23 mouse cellular contexts compared by ENCODE assay signal in genomic region chr11:104334946-104335345, GRCm38 (mm10).
"Had no signal": no experiment of that assay in that cellular context is flagged by ENCODE, and none has a peak within 500 bp of the region (broad histone marks: within the 10 kb centered on the region; RNA-seq: fewer than 3 reads in every experiment).

No protein-coding gene starts in this region.

- H3K9ac ChIP-seq: heart, embryonic 15.5 days; hindbrain, embryonic 13.5 days; kidney, embryonic 15.5 days; limb, embryonic 13.5 days; limb, embryonic 15.5 days; liver, embryonic 12.5 days; liver, embryonic 14.5 days had no signal

- H3K27ac ChIP-seq: heart, embryonic 13.5 days; heart, embryonic 15.5 days; kidney, embryonic 15.5 days; kidney, postnatal 0 days; limb, embryonic 13.5 days; limb, embryonic 15.5 days; liver, embryonic 12.5 days; liver, embryonic 14.5 days had no signal

- H3K27me3 ChIP-seq: heart, embryonic 13.5 days; heart, embryonic 15.5 days; hindbrain, embryonic 13.5 days; kidney, embryonic 15.5 days; limb, embryonic 13.5 days; limb, embryonic 15.5 days; liver, embryonic 12.5 days had no signal

- DNase-seq: gastrocnemius, postnatal 14 days; gastrocnemius, postnatal 36 days; heart, adult 18-20 months; heart, postnatal 14 days; heart, postnatal 36 days; kidney, adult 11 months; kidney, adult 2 months; kidney, adult 9 months; kidney, postnatal 14 days; kidney, postnatal 36 days; left cerebral cortex, postnatal 4 days had no signal

- H3K4me2 ChIP-seq: heart, embryonic 11.5 days; heart, embryonic 13.5 days; heart, embryonic 15.5 days; hindbrain, embryonic 13.5 days; kidney, embryonic 15.5 days; limb, embryonic 13.5 days; limb, embryonic 15.5 days; liver, embryonic 12.5 days had no signal

- H3K4me1 ChIP-seq: heart, embryonic 15.5 days; hindbrain, embryonic 13.5 days; kidney, embryonic 15.5 days; limb, embryonic 13.5 days; limb, embryonic 15.5 days; liver, embryonic 12.5 days had no signal

- H3K9me3 ChIP-seq: heart, embryonic 13.5 days; heart, embryonic 15.5 days; hindbrain, embryonic 13.5 days; kidney, embryonic 15.5 days; limb, embryonic 13.5 days; limb, embryonic 15.5 days; liver, embryonic 12.5 days had no signal

- H3K4me3 ChIP-seq: heart, embryonic 13.5 days; heart, embryonic 15.5 days; hindbrain, embryonic 13.5 days; kidney, embryonic 15.5 days; limb, embryonic 13.5 days; limb, embryonic 15.5 days; liver, embryonic 12.5 days had no signal

- ATAC-seq: hindbrain, embryonic 16.5 days; intestine, embryonic 16.5 days; liver, embryonic 12.5 days had no signal
